Mouse (Mus musculus) embryonic facial prominence, embryonic 15.5 days (tissue): ENCODE measurements around the gene Rpl23a. TPM values are rescaled to one million over a fixed set of nuclear protein-coding genes. Genes with fewer than 3 reads are reported as not detected.
"Not testable (repeated sequence)": the region's sequence is repeated elsewhere in the genome, so short reads cannot be mapped to it uniquely, and the experiment has no call there.

ENCODE experiments used
- ATAC-seq: fragments of 200-750 bp; cut with Nextera tagmentation; 2 replicates; pipeline ENCODE4 v1.8.0; 2017; ENCODE audit warnings: low read depth, moderate TSS enrichment; ENCODE audit not compliant: insufficient number of reproducible peaks, low FRiP score, low TSS enrichment
- H3K27ac ChIP-seq: fragments of 300-500 bp; sonication (generic); replicated peaks from 2 replicates; pipeline ENCODE4 v1.5.1; 2015; ENCODE audit warnings: mild to moderate bottlenecking, inconsistent platforms
- H3K27me3 ChIP-seq: fragments of 300-500 bp; sonication (generic); 2 replicates; pipeline ENCODE4 v1.6.1; 2015; ENCODE audit warnings: inconsistent platforms
- H3K36me3 ChIP-seq: fragments of 300-500 bp; sonication (generic); 2 replicates; pipeline ENCODE4 v1.6.1; 2015; ENCODE audit warnings: mild to moderate bottlenecking, inconsistent platforms
- H3K4me1 ChIP-seq: fragments of 300-500 bp; sonication (generic); 2 replicates; pipeline ENCODE4 v1.6.1; 2015; ENCODE audit warnings: inconsistent platforms
- H3K4me2 ChIP-seq: fragments of 300-500 bp; sonication (generic); replicated peaks from 2 replicates; pipeline ENCODE4 v1.6.1; 2015; ENCODE audit warnings: mild to moderate bottlenecking, inconsistent platforms
- H3K4me3 ChIP-seq: fragments of 300-500 bp; sonication (generic); replicated peaks from 2 replicates; pipeline ENCODE4 v1.5.1; 2015; ENCODE audit warnings: mild to moderate bottlenecking, inconsistent platforms
- H3K9ac ChIP-seq: fragments of 300-500 bp; sonication (generic); 2 replicates; pipeline ENCODE4 v1.6.1; 2015; ENCODE audit warnings: inconsistent platforms
- H3K9me3 ChIP-seq: fragments of 300-500 bp; sonication (generic); replicated peaks from 2 replicates; pipeline ENCODE4 v1.6.1; 2016; ENCODE audit warnings: inconsistent platforms
- WGBS: fragments of 180-500 bp; shearing (Covaris S2); methylation state at CpG from one replicate; pipeline ENCODE4 v1.1.7; 2015; 5-methylcytosine and 5-hydroxymethylcytosine counted together
- microRNA-seq: library from miRNA; unstranded; fragments of <30 nt; microRNA quantifications from one replicate; pipeline ENCODE4, GENCODE M21; 2016; ENCODE audit warnings: borderline number of aligned reads
- polyA plus RNA-seq: library from polyadenylated mRNA; unstranded; fragments of >200 nt; fragmentation: Nextera tagmentation; extraction: Ambion mirVana; gene quantifications from 2 replicates; pipeline ENCODE4 v1.2.1, GENCODE M21; 2015

Gene Rpl23a
- polyA plus RNA-seq, 1 experiment from 2014 or later, result 1,410 TPM

GRCm38 (mm10) chr11:78136132-78136531 lies 47.3 kb downstream of the Rpl23a start:
- no peak overlapping the region for H3K27ac ChIP-seq
- no peaks in the 10 kb centered on the region for H3K4me1 ChIP-seq
- 83% methylated on average over 1 of the region's 1 CpGs for WGBS

GRCm38 (mm10) chr11:78135314-78135713 lies 48.1 kb downstream of the Rpl23a start:
- 91% methylated on average over 7 of the region's 7 CpGs for WGBS
- not testable (repeated sequence) for H3K4me1 ChIP-seq, H3K9ac ChIP-seq, H3K4me2 ChIP-seq, H3K27ac ChIP-seq, H3K4me3 ChIP-seq, H3K27me3 ChIP-seq, ATAC-seq, H3K9me3 ChIP-seq, H3K36me3 ChIP-seq

More at GRCm38 (mm10) chr11:78136132-78136531, 47.3 kb downstream of the Rpl23a start:
- Histone ChIP-seq H3K36me3 (no peaks in the 10 kb centered on the region), H3K4me3 (no peak overlapping the region), H3K9ac (no peak overlapping the region), H3K9me3 (no peaks in the 10 kb centered on the region), H3K4me2 (no peak overlapping the region), H3K27me3 (no peaks in the 10 kb centered on the region)
- ATAC-seq, result no peak

DNA sequence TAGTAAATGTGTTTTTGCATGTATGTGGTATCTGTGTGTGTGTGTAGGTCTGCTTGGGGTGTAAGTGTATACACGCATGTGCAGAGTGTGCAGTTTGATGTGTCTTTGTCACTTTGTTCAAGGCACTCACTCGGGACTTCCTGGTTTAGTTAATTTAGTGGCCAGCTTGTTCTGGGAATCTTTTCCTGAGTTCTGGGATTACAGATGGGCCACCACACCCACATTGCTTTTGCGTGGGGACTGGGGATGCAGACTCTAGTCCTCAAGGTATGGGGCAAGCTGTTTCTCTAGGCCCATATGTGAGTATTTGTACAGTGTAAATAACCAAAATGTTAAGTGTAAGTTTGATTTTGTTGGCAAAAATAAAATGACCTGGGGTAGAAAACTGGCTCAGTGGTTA lies 49.0 kb downstream of the Rpl23a start:
- Histone ChIP-seq H3K36me3 (no peaks in the 10 kb centered on the region), H3K27ac (no peak overlapping the region), H3K9me3 (no peaks in the 10 kb centered on the region), H3K4me1 (no peaks in the 10 kb centered on the region), H3K9ac (no peak overlapping the region), H3K27me3 (no peaks in the 10 kb centered on the region), H3K4me2 (no peak overlapping the region), H3K4me3 (no peak overlapping the region)
- ATAC-seq, result no peak
- 60% methylated on average over 3 of the region's 3 CpGs for WGBS

- no peak overlapping the region for H3K9ac ChIP-seq
- H3K9me3 ChIP-seq, result no peaks in the 10 kb centered on the region
- 78% methylated on average over 6 of the region's 6 CpGs for WGBS
- H3K4me3 ChIP-seq, result no peak overlapping the region
- no peaks in the 10 kb centered on the region for H3K36me3 ChIP-seq
- no peak overlapping the region for H3K27ac ChIP-seq
- H3K4me1 ChIP-seq, result no peaks in the 10 kb centered on the region
- no peak overlapping the region for H3K4me2 ChIP-seq
- ATAC-seq, result no peak
- no peaks in the 10 kb centered on the region for H3K27me3 ChIP-seq
Observed at GRCm38 (mm10) chr11:78133915-78134314, 49.5 kb downstream of the Rpl23a start.

Small RNAs within 50 kb of the gene (microRNA-seq; reads per million reads assigned to microRNA genes)
- not detected for gene Mir7653

Other genes with a start within 250 kb of the Rpl23a start
- 16.8 and 18.4 TPM in 2 replicates for gene Phf12, start 200.8 kb downstream of the Rpl23a start, polyA plus RNA-seq
- 18.5 and 19.7 TPM in 2 replicates for gene Dhrs13, start 151.3 kb downstream of the Rpl23a start, polyA plus RNA-seq
- 65.5 and 65.7 TPM in 2 replicates for gene Flot2, start 145.7 kb downstream of the Rpl23a start, polyA plus RNA-seq
- gene Eral1, start 103.2 kb downstream of the Rpl23a start, polyA plus RNA-seq, result 33.3 and 33.6 TPM in 2 replicates
- gene Fam222b, start 88.9 kb downstream of the Rpl23a start, polyA plus RNA-seq, result 14.4 and 17.3 TPM in 2 replicates
- 83.1 and 89.3 TPM in 2 replicates for gene Traf4, start 18.0 kb downstream of the Rpl23a start, polyA plus RNA-seq
- gene Nek8, start 6.9 kb downstream of the Rpl23a start, polyA plus RNA-seq, result 17.3 and 18.4 TPM in 2 replicates
- gene Tlcd1, start 6.9 kb downstream of the Rpl23a start, polyA plus RNA-seq, result 30.3 and 32.8 TPM in 2 replicates
- 164 and 171 TPM in 2 replicates for gene Rab34, start 4.8 kb upstream of the Rpl23a start, polyA plus RNA-seq
- gene Proca1, start 9.8 kb upstream of the Rpl23a start, polyA plus RNA-seq, result 3.1 and 4.7 TPM in 2 replicates
- 95.5 and 105 TPM in 2 replicates for gene Sdf2, start 62.2 kb upstream of the Rpl23a start, polyA plus RNA-seq
- gene Supt6, start 62.4 kb upstream of the Rpl23a start, polyA plus RNA-seq, result 27.8 and 28.5 TPM in 2 replicates
- gene 2610507B11Rik, start 78.2 kb upstream of the Rpl23a start, polyA plus RNA-seq, result 63.8 and 74.0 TPM in 2 replicates
- gene BC030499, start 107.3 kb upstream of the Rpl23a start, polyA plus RNA-seq, result 0.29 TPM in 2 replicates
- 29.2 and 30.3 TPM in 2 replicates for gene Spag5, start 117.9 kb upstream of the Rpl23a start, polyA plus RNA-seq
- 30.1 and 36.8 TPM in 2 replicates for gene Aldoc, start 139.4 kb upstream of the Rpl23a start, polyA plus RNA-seq
- 78.0 and 84.9 TPM in 2 replicates for gene Pigs, start 144.8 kb upstream of the Rpl23a start, polyA plus RNA-seq
- 46.9 and 54.2 TPM in 2 replicates for gene Unc119, start 159.9 kb upstream of the Rpl23a start, polyA plus RNA-seq
- gene Foxn1, start 203.0 kb upstream of the Rpl23a start, polyA plus RNA-seq, result 4.2 and 4.6 TPM in 2 replicates
- gene Slc13a2, start 238.6 kb upstream of the Rpl23a start, polyA plus RNA-seq, result 0.07 and 0.11 TPM in 2 replicates